ENCODE assay signal across 9 mouse cellular contexts in genomic region chr13:50464621-50465562, GRCm38 (mm10). TPM values are rescaled to one million over a fixed set of nuclear protein-coding genes. Genes with fewer than 3 reads are reported as not detected.
DNase-seq lines count a peak whose midpoint lies in the region; ATAC-seq and TF ChIP-seq lines count a peak whose summit lies in the region.
"Had no signal": no experiment of that assay in that cellular context is flagged by ENCODE, and none has a peak within 500 bp of the region (broad histone marks: within the 10 kb centered on the region; RNA-seq: fewer than 3 reads in every experiment).

No protein-coding gene starts in this region.

- 0 out of 2 replicates have a peak overlapping the region, but pooled peaks have one; percentile 13 for H3K27ac ChIP-seq in heart, embryonic 10.5 days
- no peak overlapping the region for H3K27ac ChIP-seq in embryonic facial prominence, embryonic 11.5 days (replicated peaks; ENCODE audit: low read depth, low read length)
- H3K27ac ChIP-seq in kidney, adult 2 months (ENCODE audit: insufficient read depth, low read depth, low read length): no peak overlapping the region
- no peak overlapping the region for H3K27ac ChIP-seq in midbrain, embryonic 13.5 days

- H3K9me3 ChIP-seq in heart, embryonic 10.5 days: no peaks in the 10 kb centered on the region
- H3K9me3 ChIP-seq in embryonic facial prominence, embryonic 11.5 days (replicated peaks; ENCODE audit: control insufficient read depth, low read length): no peaks in the 10 kb centered on the region
- no peaks in the 10 kb centered on the region for H3K9me3 ChIP-seq in midbrain, embryonic 13.5 days

- peak overlapping the region; percentile 19 for H3K4me2 ChIP-seq in embryonic facial prominence, embryonic 11.5 days (ENCODE audit: low read depth, low read length)
- H3K4me2 ChIP-seq in midbrain, embryonic 13.5 days (replicated peaks): peak overlapping the region; percentile 37

- intact Hi-C loops in heart, postnatal 10 days (cut with DNase I): no loop called here

- TF ChIP-seq CTCF in kidney, adult 2 months (conservative IDR thresholded peaks at IDR 0.05; ENCODE audit: insufficient read depth, insufficient read length, low read depth, low read length): no peak

- no peak for ATAC-seq in embryonic facial prominence, embryonic 11.5 days (replicated peaks; ENCODE audit: insufficient number of reproducible peaks, low FRiP score, low TSS enrichment, low read depth)
- no peak for ATAC-seq in midbrain, embryonic 13.5 days

- no peaks in the 10 kb centered on the region for H3K4me1 ChIP-seq in heart, embryonic 10.5 days
- no peaks in the 10 kb centered on the region for H3K4me1 ChIP-seq in embryonic facial prominence, embryonic 11.5 days (ENCODE audit: control insufficient read depth, insufficient read depth, low read length)
- H3K4me1 ChIP-seq in kidney, adult 2 months (ENCODE audit: control insufficient read depth, insufficient read depth, low read length): no peaks in the 10 kb centered on the region
- H3K4me1 ChIP-seq in midbrain, embryonic 13.5 days (replicated peaks): no peaks in the 10 kb centered on the region

- TF ChIP-seq POLR2A in kidney, adult 2 months (IDR thresholded peaks at IDR 0.05; ENCODE audit: low read depth, low read length): no peak

- H3K4me3 ChIP-seq in heart, embryonic 10.5 days: peak overlapping the region; percentile 53
- H3K4me3 ChIP-seq in embryonic facial prominence, embryonic 11.5 days (ENCODE audit: low read depth, low read length): peak overlapping the region; percentile 13; the same call in 1 of the 2 replicates
- H3K4me3 ChIP-seq in kidney, adult 2 months (ENCODE audit: insufficient read depth, low read depth, low read length): no peak overlapping the region; the same call in 1 of the 2 replicates
- peak overlapping the region; percentile 19 for H3K4me3 ChIP-seq in midbrain, embryonic 13.5 days (replicated peaks)

- DNase-seq in heart, embryonic 10.5 days (ENCODE audit: low spot score): no peak
- no peak for DNase-seq in heart, postnatal 10 days
- peak; percentile 1 for DNase-seq in embryonic facial prominence, embryonic 11.5 days (ENCODE audit: low spot score)
- peak; percentile 16 for DNase-seq in kidney, adult 2 months
- no peak for DNase-seq in urinary bladder, adult 2 months (ENCODE audit: low spot score)
- DNase-seq in spleen, postnatal 14 days (ENCODE audit: low spot score in 2 of 2): no peak
- no peak for DNase-seq in ovary, postnatal 10 days (ENCODE audit: low spot score)

- no peaks in the 10 kb centered on the region for H3K27me3 ChIP-seq in heart, embryonic 10.5 days (ENCODE audit: insufficient read depth, poor library complexity, severe bottlenecking)
- no peaks in the 10 kb centered on the region for H3K27me3 ChIP-seq in embryonic facial prominence, embryonic 11.5 days (ENCODE audit: control insufficient read depth, insufficient read depth, low read length)
- H3K27me3 ChIP-seq in kidney, adult 2 months (replicated peaks; ENCODE audit: control insufficient read depth, insufficient read depth, low read length): no peaks in the 10 kb centered on the region
- H3K27me3 ChIP-seq in midbrain, embryonic 13.5 days: no peaks in the 10 kb centered on the region

- WGBS in heart, embryonic 10.5 days: 35% methylated on average over 27 of the region's 27 CpGs
- 37% methylated on average over 26 of the region's 27 CpGs for WGBS in embryonic facial prominence, embryonic 11.5 days
- WGBS in kidney, adult 2 months: 27% methylated on average over 27 of the region's 27 CpGs
- WGBS in midbrain, embryonic 13.5 days: 44% methylated on average over 27 of the region's 27 CpGs

- no peaks in the 10 kb centered on the region for H3K36me3 ChIP-seq in heart, embryonic 10.5 days
- H3K36me3 ChIP-seq in embryonic facial prominence, embryonic 11.5 days (replicated peaks; ENCODE audit: control insufficient read depth, insufficient read depth, low read depth, low read length): no peaks in the 10 kb centered on the region
- no peaks in the 10 kb centered on the region for H3K36me3 ChIP-seq in kidney, adult 2 months (ENCODE audit: control insufficient read depth, insufficient read depth, low read length)
- H3K36me3 ChIP-seq in midbrain, embryonic 13.5 days: no peaks in the 10 kb centered on the region

- H3K9ac ChIP-seq in embryonic facial prominence, embryonic 11.5 days (replicated peaks; ENCODE audit: low read length): no peak overlapping the region
- 0 out of 2 replicates have a peak overlapping the region, but pooled peaks have one; percentile 28 for H3K9ac ChIP-seq in midbrain, embryonic 13.5 days (replicated peaks)

RNA-seq across cellular contexts. Expression of gene Nutm2, which starts 2.2 kb away (rescaled TPM):
- not detected in 2 replicates for polyA plus RNA-seq in heart, embryonic 10.5 days (2016; fragmentation: Nextera tagmentation; extraction: Ambion mirVana)
- total RNA-seq in heart, postnatal 10 days (2021): not detected
- not detected in 2 replicates for polyA plus RNA-seq in embryonic facial prominence, embryonic 11.5 days (2014; fragmentation: Nextera tagmentation; extraction: Ambion mirVana)
- polyA plus RNA-seq in kidney, adult 2 months (2012; rRNA removed): not detected in 2 replicates
- not detected in 2 replicates for polyA plus RNA-seq in midbrain, embryonic 13.5 days (2015; fragmentation: Nextera tagmentation; extraction: Ambion mirVana)
- not detected in 2 replicates for polyA plus RNA-seq in urinary bladder, adult 2 months (2012; rRNA removed)
- polyA plus RNA-seq: cortical plate, adult 2 months had no signal

RNA-seq across cellular contexts. Expression of gene Gm47429, which starts 21.2 kb away (rescaled TPM):
- polyA plus RNA-seq in heart, embryonic 10.5 days (2016; fragmentation: Nextera tagmentation; extraction: Ambion mirVana): not detected in 2 replicates
- total RNA-seq in heart, postnatal 10 days (2021): not detected
- polyA plus RNA-seq in embryonic facial prominence, embryonic 11.5 days (2014; fragmentation: Nextera tagmentation; extraction: Ambion mirVana): not detected in 2 replicates
- polyA plus RNA-seq in kidney, adult 2 months (2012; rRNA removed): not detected in 2 replicates
- polyA plus RNA-seq in midbrain, embryonic 13.5 days (2015; fragmentation: Nextera tagmentation; extraction: Ambion mirVana): not detected in 2 replicates
- not detected in 2 replicates for polyA plus RNA-seq in urinary bladder, adult 2 months (2012; rRNA removed)
- polyA plus RNA-seq: cortical plate, adult 2 months had no signal

RNA-seq across cellular contexts. Expression of gene Fbxw17, which starts 47.2 kb away (rescaled TPM):
- polyA plus RNA-seq in heart, embryonic 10.5 days (2016; fragmentation: Nextera tagmentation; extraction: Ambion mirVana): 29.4 and 35.7 TPM in 2 replicates
- total RNA-seq in heart, postnatal 10 days (2021): 10 to 100 TPM; 12.2 to 12.8 TPM
- 29.7 and 33.3 TPM in 2 replicates for polyA plus RNA-seq in embryonic facial prominence, embryonic 11.5 days (2014; fragmentation: Nextera tagmentation; extraction: Ambion mirVana)
- 18.1 and 23.0 TPM in 2 replicates for polyA plus RNA-seq in kidney, adult 2 months (2012; rRNA removed)
- 33.2 and 38.0 TPM in 2 replicates for polyA plus RNA-seq in midbrain, embryonic 13.5 days (2015; fragmentation: Nextera tagmentation; extraction: Ambion mirVana)
- 28.7 and 31.7 TPM in 2 replicates for polyA plus RNA-seq in urinary bladder, adult 2 months (2012; rRNA removed)

Comparison
In these comparisons a context has a peak if more than half of its experiments do, and no peak if none do; other contexts are left out.
1. DNase-seq: peak in embryonic facial prominence, embryonic 11.5 days (single experiment) and kidney, adult 2 months (single experiment); none in heart, embryonic 10.5 days (single experiment), heart, postnatal 10 days (0 of 2), urinary bladder, adult 2 months (single experiment), spleen, postnatal 14 days (0 of 2) and ovary, postnatal 10 days (single experiment).